Mouse (Mus musculus): ENCODE measurements around the gene Ppcdc.

The Ppcdc gene

GRCm38 (mm10) chr9:57439522-57440295, at the start of gene Ppcdc:
TSS of gene Ppcdc (minus strand) at chr9:57440124.
- peak; percentile 95 for DNase-seq (ENCODE audit: low spot score)

- DNase-seq (ENCODE audit: low spot score) = no peak
Observed at GRCm38 (mm10) chr9:57487807-57488206, 47.9 kb upstream of the Ppcdc start.

- DNase-seq (ENCODE audit: low spot score) = peak; percentile 94
Observed at GRCm38 (mm10) chr9:57485774-57486173, 45.9 kb upstream of the Ppcdc start.

GRCm38 (mm10) chr9:57468914-57469313, 29.0 kb upstream of the Ppcdc start:
- no peak for DNase-seq (ENCODE audit: low spot score)

GRCm38 (mm10) chr9:57467896-57468549, 28.1 kb upstream of the Ppcdc start, which contains the start of gene Scamp5:
TSS of gene Scamp5 (minus strand) at chr9:57468060.
- peak; percentile 94 for DNase-seq (ENCODE audit: low spot score)

GRCm38 (mm10) chr9:57467271-57467771, 27.4 kb upstream of the Ppcdc start:
- DNase-seq (ENCODE audit: low spot score) = peak; percentile 30

DNA sequence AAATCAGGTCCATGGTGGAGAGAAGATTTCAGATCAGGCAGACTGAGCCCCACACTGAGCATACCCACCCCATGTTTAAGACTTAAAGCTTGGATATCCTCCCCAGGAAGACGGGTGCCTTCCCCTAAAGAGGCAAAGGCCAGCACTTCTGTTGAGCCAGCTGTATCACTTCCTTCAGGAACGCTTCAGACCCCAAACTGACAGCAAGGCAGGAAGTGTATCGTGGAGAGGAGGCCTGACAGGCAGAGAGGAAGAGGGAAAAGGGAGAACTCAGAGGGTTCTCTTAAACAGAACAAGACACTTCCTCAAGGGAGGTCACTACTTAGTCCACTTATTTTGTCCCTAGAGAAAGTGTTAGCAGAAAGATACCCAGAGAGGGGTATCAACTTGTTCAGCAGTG, 26.2 kb upstream of the Ppcdc start:
- no peak for DNase-seq (ENCODE audit: low spot score)

DNA sequence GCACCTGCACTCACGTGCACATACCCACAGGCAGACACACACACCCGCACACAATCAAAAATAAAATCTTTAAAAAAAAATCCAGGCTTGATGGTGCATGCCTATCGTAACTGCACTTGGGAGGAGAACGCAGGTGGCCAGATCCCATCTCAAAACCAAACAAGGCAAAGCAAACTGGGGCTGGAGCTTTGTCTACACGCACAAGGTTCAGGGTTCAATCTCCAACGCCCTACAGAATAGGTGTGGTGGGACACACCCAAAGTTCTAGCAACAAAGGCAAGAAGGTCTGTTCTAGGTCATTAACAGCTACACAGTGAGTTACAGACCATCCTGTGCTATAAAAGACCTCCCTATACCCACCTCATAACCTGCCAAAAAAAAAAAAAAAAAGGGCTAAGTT, 22.9 kb upstream of the Ppcdc start:
- no peak for DNase-seq (ENCODE audit: low spot score)

- DNase-seq (ENCODE audit: low spot score) = no peak
Observed at GRCm38 (mm10) chr9:57459707-57460106, 19.8 kb upstream of the Ppcdc start.

DNA sequence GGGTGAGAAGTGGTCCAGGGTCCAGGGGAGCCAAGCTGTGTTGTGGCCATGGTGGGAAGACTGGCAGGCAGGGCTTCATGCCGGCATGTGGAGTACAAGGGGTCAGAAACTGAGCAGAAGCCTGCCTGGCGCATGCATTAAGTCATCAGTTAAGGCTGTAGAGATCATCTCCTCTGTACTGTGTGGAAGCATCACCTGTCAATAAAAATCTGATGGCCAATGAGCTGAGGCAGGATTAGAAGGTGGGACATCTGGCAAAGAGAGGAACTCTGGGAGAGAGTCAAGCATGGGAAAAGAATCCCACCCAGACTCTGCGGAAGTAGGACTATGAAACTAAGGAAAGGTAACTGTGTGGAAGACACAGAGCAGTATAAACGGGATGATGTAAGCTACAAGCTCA, 13.6 kb upstream of the Ppcdc start:
- no peak for DNase-seq (ENCODE audit: low spot score)

DNA sequence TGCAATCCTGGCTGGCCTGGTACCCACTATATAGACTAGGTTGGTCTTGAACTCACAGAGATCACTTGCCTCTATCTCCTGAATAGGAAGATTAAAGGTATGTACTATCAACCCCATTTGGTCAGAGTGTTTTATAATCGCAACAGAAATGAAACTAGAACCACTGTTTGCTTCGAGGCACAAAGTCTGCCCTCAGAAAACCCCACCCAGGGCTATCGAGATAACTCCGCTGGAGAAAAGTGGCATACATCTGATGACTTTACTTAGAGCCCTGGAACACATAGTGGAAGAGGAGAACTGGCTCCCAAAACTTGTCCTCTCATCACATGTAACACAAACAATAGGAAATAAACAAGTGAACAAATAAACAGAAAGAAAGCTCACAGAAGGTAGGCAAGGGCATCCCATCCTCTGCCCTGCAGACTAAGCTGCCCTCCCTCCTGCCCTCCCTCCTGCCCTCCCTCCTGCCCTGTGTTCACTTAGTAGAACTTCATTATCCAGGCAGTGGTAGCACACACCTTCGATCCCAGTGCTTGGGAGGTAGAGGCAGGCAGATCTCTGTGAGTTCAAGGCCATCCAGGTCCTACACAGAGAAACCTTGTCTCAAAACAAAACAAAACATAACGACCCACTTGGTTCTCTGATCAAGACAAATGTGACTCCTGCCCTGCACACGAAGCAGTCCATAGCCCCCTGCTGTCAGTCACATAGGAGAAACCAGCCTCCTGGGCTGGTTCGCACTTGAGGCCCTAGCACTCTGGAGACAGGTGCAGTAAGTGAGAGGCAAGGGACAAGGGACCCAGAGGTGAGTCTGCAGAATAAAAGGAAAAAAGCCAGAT, 12.9 kb upstream of the Ppcdc start:
- DNase-seq (ENCODE audit: low spot score) = no peak

DNA sequence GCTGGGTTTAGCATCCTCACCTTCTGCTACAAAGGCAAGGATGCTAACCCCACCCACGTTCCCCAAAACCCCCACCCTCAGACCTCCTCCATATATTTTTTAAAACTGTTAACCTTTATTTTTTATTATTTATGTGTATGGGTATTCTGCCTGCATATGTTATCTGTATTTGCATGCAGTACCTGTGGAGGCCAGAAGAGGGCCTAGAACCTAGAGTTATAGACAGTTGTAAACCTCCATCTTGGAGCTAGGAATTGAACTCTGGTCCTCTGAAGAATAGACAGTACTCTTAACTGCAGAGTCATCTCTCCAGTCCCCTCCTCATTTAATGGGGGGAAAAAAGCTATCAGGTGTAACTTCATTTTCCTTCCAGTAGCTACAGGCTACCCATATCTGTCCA, 9.8 kb upstream of the Ppcdc start:
- DNase-seq (ENCODE audit: low spot score) = peak; percentile 41

DNA sequence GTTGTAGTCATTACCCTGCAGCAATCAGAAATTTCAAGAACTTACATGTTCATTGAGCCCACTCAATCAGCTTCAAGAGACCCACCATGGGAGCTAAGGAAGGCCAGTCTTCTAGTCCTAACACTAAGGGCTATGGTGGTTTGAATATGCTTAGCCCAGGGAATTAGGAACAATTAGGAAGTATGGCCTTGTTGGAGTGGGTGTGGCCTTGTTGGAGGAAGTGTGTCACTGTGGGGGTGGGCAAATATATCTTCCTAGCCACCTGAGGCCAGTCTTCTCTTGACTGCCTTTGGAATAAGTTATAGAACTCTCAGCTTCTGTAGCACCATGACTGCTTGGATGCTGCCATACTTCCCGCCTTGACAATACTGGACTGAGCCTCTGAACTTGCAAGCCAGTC, 696 bp upstream of the Ppcdc start:
- no peak for DNase-seq (ENCODE audit: low spot score)

GRCm38 (mm10) chr9:57439083-57439482, 841 bp downstream of the Ppcdc start:
- peak; percentile 4 for DNase-seq (ENCODE audit: low spot score)

DNA sequence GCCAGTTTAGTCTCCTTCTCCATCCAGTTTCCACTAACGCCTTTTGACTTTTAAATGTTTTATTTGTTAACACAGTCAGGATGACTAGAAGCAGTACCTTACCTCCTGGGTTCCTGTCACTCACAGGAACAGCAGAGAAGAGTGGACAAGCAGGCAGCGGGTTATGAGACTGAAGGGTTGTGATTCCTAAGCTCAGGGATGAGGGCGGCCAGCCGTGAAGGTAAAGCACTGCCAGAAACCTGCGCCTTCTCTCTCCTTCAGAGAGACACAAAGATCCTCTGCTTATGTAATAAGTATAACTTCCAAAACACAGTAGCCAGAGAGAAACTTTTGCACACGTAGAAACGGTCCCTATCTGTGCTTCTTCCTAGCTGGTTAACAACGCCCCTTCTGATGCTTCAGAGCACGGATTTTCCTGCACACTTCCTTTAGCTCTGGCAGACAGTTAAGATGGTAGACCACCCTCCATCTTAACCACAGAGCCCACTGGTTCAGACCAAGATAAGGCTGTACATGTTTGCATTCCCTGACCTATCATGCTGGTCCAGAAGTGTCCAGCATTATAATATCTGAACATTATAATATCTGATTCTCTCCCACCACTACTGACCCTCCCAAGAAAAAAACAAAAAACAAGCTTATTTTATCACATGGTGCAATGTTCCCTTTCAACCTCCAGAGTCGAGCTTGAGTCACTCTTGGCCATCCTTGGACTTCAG, 1.9 kb downstream of the Ppcdc start:
- no peak for DNase-seq (ENCODE audit: low spot score)

GRCm38 (mm10) chr9:57436166-57436565, 3.8 kb downstream of the Ppcdc start:
- no peak for DNase-seq (ENCODE audit: low spot score)

DNA sequence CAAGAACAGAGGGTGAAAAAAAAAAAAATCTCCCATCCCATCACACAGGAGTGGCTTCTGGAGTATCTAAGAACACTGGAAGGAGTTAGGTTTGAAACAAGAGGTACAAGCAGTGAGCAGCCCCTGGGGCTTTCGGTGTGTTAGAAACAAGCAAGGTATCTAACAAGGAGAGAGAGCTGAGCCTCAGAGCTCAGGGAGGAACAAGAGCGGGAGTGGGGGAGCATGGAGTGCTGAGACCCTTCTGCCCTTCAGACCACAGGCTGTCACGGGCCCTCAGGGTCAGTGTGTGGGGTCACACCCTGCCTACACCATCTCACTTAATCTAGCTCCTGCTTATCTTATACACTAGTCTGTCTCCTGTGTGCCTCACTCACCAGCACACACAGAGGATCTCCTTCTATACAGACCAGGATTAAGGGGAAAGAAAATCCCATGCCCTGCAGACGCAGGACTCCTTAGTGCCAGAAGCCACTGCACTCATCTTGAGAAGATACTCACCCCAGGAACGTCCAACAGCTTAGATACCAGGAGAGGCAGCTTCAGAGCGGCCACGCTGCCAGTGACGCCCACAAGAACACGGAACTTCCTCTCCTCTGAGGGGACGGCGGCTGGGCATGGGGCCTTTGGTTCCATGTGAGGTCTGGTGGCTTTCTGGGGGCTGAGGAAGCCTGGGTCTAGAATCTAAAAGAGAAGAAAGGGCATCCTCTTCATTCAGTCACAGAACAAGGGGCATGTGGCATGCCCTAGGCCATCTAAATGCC, 5.3 kb downstream of the Ppcdc start:
- no peak for DNase-seq (ENCODE audit: low spot score)

DNA sequence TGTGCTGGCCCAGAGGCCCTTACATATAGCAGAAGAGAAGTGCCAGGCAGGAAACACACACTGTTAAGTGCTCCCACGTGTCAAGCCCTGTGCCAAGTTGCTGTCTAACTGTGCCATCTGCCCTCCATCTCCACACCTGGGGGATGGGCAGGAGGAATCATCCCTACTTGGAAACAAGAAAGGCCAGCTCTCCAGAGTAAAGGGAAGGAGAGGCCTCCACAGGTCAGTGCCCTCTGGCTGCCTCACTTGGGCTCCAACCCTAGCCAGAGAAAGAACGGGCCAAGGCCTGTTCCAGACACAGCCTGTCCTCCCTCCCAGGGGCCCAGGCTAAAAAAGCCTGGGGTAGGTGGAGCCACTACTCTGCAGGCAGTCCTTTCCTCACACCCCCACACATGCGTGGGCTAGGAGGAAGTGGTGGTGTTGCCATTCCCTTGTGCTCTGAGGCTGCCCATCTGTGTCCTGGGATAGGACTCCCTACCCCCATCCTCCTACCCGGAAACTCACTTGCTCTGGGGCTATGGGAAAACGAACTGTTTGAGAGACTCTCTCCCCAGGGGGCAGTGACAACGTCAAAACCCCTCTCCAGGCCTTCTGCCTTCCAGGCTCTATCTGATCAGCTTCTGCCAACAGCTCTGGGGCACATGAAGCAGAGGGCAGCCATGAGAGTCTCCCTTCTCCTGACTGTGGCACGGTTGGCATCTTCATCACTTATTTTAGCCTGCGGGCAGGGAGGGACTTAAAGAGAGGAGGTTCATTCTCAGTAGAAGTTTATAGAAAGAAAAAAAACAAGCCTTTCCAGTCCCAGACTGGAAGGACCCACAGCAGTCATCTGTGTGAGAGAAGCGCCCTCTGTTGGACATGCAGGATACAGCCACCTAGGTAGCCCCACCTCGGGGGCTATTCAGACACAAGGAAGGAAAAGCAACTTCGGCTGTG, 6.6 kb downstream of the Ppcdc start:
- peak; percentile 90 for DNase-seq (ENCODE audit: low spot score)

DNA sequence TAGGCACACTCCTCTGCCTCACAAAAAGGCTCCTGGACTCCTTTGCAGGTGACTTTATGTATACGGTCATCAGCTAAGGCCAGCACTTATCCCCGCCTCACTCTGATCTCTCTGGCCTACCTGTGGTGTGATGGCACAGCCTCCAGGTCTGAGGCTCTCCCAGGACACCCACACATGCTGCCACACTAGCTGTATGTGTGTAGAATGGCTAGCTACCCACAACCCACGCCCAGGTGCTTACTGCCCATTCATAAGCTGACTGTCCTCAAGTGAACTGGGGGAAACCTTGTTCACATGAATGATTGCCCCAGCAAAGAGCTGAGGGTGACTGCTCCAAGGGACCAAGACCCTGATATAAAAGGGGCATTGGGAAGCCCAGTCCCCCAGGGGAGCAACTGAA, 7.4 kb downstream of the Ppcdc start:
- DNase-seq (ENCODE audit: low spot score) = no peak

DNA sequence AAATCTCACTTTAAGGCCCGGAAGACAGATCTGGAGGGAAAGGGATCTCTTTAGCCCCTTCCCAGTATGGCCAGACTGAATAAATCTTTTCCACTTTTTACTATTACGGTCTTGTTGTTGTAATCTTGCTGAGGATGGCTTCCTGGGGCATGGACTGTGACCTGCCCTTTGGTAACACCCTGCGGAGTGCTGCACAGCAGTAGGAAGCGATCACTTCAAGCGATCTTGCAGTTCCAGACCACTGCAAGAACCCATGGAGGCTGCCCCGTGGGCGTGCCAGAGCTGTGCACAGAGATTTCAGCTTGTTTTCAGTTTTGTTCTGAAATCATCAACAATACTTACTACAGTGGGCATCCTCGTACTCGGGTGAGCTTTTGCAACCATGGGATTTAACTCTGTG, 8.7 kb downstream of the Ppcdc start:
- no peak for DNase-seq (ENCODE audit: low spot score)
